Mouse (Mus musculus) CH12.LX (cell line): Measurements from ENCODE around the gene Mboat1. TPM values are rescaled to one million over a fixed set of nuclear protein-coding genes. Genes with fewer than 3 reads are reported as not detected.

Source experiments
- DNase-seq: peaks from one replicate; pipeline ENCODE4 v3.0.0-alpha.2; 2013; ENCODE audit errors: extremely low read depth
- H3K27ac ChIP-seq: 2 replicates; pipeline ENCODE4 v1.5.1; 2012; ENCODE audit warnings: low read depth, mild to moderate bottlenecking, control low read depth, moderate library complexity; ENCODE audit not compliant: insufficient read depth
- H3K27me3 ChIP-seq: replicated peaks from 2 replicates; pipeline ENCODE3; 2012; ENCODE audit warnings: inconsistent platforms
- H3K36me3 ChIP-seq, 2 experiments: replicated peaks in 1 of 2; 2 replicates each; pipeline versions ENCODE3 to v1.6.1; 2012; ENCODE audit warnings: inconsistent platforms in 1 of 2, low read length in 1 of 2, mild to moderate bottlenecking in 1 of 2, mixed read lengths in 1 of 2, moderate library complexity in 1 of 2; ENCODE audit not compliant: control insufficient read depth in 1 of 2, insufficient read depth in 1 of 2
- H3K4me1 ChIP-seq, 2 experiments: 2 replicates each; pipeline ENCODE4 v1.6.1; 2012; ENCODE audit warnings: inconsistent platforms in 1 of 2, moderate library complexity in 1 of 2; ENCODE audit not compliant: insufficient read depth in 2 of 2, control insufficient read depth in 1 of 2
- H3K4me2 ChIP-seq: 2 replicates; pipeline ENCODE4 v1.6.1; 2012; ENCODE audit warnings: low read depth, mild to moderate bottlenecking, control low read depth; ENCODE audit not compliant: poor library complexity, insufficient read depth, severe bottlenecking
- H3K4me3 ChIP-seq, 3 experiments: fragments of 150-350 bp in 1 of 3; sonication (generic) in 1 of 3; replicated peaks in 1 of 3; 2 replicates each; pipeline versions ENCODE3 to v1.5.1; 2011 to 2012; ENCODE audit warnings: low read depth in 2 of 3, low read length in 2 of 3, mild to moderate bottlenecking in 2 of 3, moderate library complexity in 2 of 3, control low read depth in 1 of 3, improper control_type of control experiment in 1 of 3, inconsistent platforms in 1 of 3, mixed read lengths in 1 of 3; ENCODE audit not compliant: poor library complexity in 1 of 3
- H3K79me2 ChIP-seq: replicated peaks from 2 replicates; pipeline ENCODE4 v1.6.1; 2012; ENCODE audit warnings: mild to moderate bottlenecking, moderate library complexity; ENCODE audit not compliant: control insufficient read depth, poor library complexity, insufficient read depth, severe bottlenecking; ENCODE audit errors: extremely low read depth
- H3K9ac ChIP-seq: 2 replicates; pipeline ENCODE4 v1.6.1; 2012; ENCODE audit warnings: low read depth, mild to moderate bottlenecking, control low read depth, moderate library complexity; ENCODE audit not compliant: insufficient read depth
- H3K9me3 ChIP-seq: replicated peaks from 2 replicates; pipeline ENCODE3; 2012; ENCODE audit warnings: low read length, inconsistent platforms, mixed read lengths
- E2F4 ChIP-seq: IDR thresholded peaks from 2 replicates; pipeline ENCODE4 v1.6.1; 2011; ENCODE audit warnings: low read depth, low read length, improper control_type of control experiment; ENCODE audit not compliant: insufficient replicate concordance
- EP300 ChIP-seq: IDR thresholded peaks from 2 replicates; pipeline ENCODE4 v1.6.1; 2011; ENCODE audit warnings: low read length, improper control_type of control experiment
- ETS1 ChIP-seq: conservative IDR thresholded peaks from 2 replicates; pipeline ENCODE4 v1.6.1; 2012; ENCODE audit warnings: low read depth, mild to moderate bottlenecking, inconsistent platforms, low read length, improper control_type of control experiment, moderate library complexity
- IRF4 ChIP-seq: IDR thresholded peaks from 2 replicates; pipeline ENCODE4 v1.6.1; 2014; ENCODE audit warnings: low read depth, mild to moderate bottlenecking, inconsistent platforms, low read length, improper control_type of control experiment
- KAT2A ChIP-seq: IDR thresholded peaks from 2 replicates; pipeline ENCODE4 v1.6.1; 2012; ENCODE audit warnings: low read length, improper control_type of control experiment, inconsistent platforms; ENCODE audit not compliant: insufficient replicate concordance
- MAX ChIP-seq: IDR thresholded peaks from 2 replicates; pipeline ENCODE4 v1.6.1; 2011; ENCODE audit warnings: low read length, improper control_type of control experiment
- MEF2A ChIP-seq: IDR thresholded peaks from 2 replicates; pipeline ENCODE4 v1.6.1; 2014; ENCODE audit warnings: low read depth, mild to moderate bottlenecking, inconsistent platforms, low read length, improper control_type of control experiment, borderline replicate concordance
- MXI1 ChIP-seq: IDR thresholded peaks from 2 replicates; pipeline ENCODE4 v1.6.1; 2011; ENCODE audit warnings: mild to moderate bottlenecking, low read depth, low read length, improper control_type of control experiment
- NRF1 ChIP-seq: IDR thresholded peaks from 2 replicates; pipeline ENCODE4 v1.6.1; 2014; ENCODE audit warnings: low read depth, mild to moderate bottlenecking, inconsistent platforms, low read length, improper control_type of control experiment, moderate library complexity
- PAX5 ChIP-seq: IDR thresholded peaks from 2 replicates; pipeline ENCODE4 v1.6.1; 2012; ENCODE audit warnings: low read length, inconsistent platforms, mixed read lengths
- POLR2A ChIP-seq: IDR thresholded peaks from 2 replicates; pipeline ENCODE4 v1.6.1; 2011; ENCODE audit warnings: low read depth, mild to moderate bottlenecking, improper control_type of control experiment, low read length
- POLR2AphosphoS2 ChIP-seq: IDR thresholded peaks from 2 replicates; pipeline ENCODE4 v1.6.1; 2011; ENCODE audit warnings: low read depth, low read length, improper control_type of control experiment
- SIN3A ChIP-seq: IDR thresholded peaks from 2 replicates; pipeline ENCODE4 v1.6.1; 2012; ENCODE audit warnings: low read length, improper control_type of control experiment, inconsistent platforms
- SMC3 ChIP-seq: IDR thresholded peaks from 2 replicates; pipeline ENCODE4 v1.6.1; 2011; ENCODE audit warnings: low read depth, low read length, improper control_type of control experiment
- TBP ChIP-seq: conservative IDR thresholded peaks from 2 replicates; pipeline ENCODE4 v1.6.1; 2011; ENCODE audit warnings: low read depth, low read length, improper control_type of control experiment
- USF1 ChIP-seq: IDR thresholded peaks from 2 replicates; pipeline ENCODE4 v1.6.1; 2014; ENCODE audit warnings: low read depth, mild to moderate bottlenecking, inconsistent platforms, low read length, improper control_type of control experiment
- ZC3H11A ChIP-seq: IDR thresholded peaks from 2 replicates; pipeline ENCODE4 v1.6.1; 2012; ENCODE audit warnings: low read depth, mild to moderate bottlenecking, inconsistent platforms, low read length, improper control_type of control experiment
- ZMIZ1 ChIP-seq: IDR thresholded peaks from 2 replicates; pipeline ENCODE4 v1.6.1; 2012; ENCODE audit warnings: low read depth, mild to moderate bottlenecking, inconsistent platforms, low read length, improper control_type of control experiment
- dilution Hi-C: fragments of 300-500 bp; cut with MboI; formaldehyde crosslinking; loops from 2 replicates; pipeline ENCODE4 v1.14.3; 2020; ENCODE audit warnings: low sequenced_read_pairs; ENCODE audit not compliant: extremely low pct_unique_long_range_greater_than_20kb, extremely low pct_ligation_motif_present
- in situ Hi-C: fragments of 300-500 bp; cut with MboI; formaldehyde crosslinking; loops from 3 replicates; pipeline ENCODE4 v1.14.3; 2019; ENCODE audit warnings: low sequenced_read_pairs, low pct_ligation_motif_present, low pct_unique_long_range_greater_than_20kb, mixed read lengths
- polyA plus RNA-seq: library from polyadenylated mRNA; unstranded; fragments of >175 nt; gene quantifications from 2 replicates; pipeline ENCODE4 v1.2.1, GENCODE M21; 2012; ENCODE audit warnings: low read depth; ENCODE audit not compliant: insufficient read length
- total RNA-seq, 2 experiments: library from RNA; depleted of rRNA; stranded (reverse); fragments of 300-350 nt in 1 of 2; fragments of >200 nt in 1 of 2; gene quantifications; 2 replicates each; pipeline ENCODE4 v1.2.3; 2012 to 2014

Gene Mboat1
- total and polyA plus RNA-seq, 3 experiments: 0.53 to 3.3 (median 0.63) TPM

GRCm38 (mm10) chr13:30251431-30251830, 115.1 kb downstream of the Mboat1 start:
- no peaks in the 10 kb centered on the region for H3K36me3 ChIP-seq
- H3K4me1 ChIP-seq: no peaks in the 10 kb centered on the region
- H3K27me3 ChIP-seq: no peaks in the 10 kb centered on the region
- no peak for DNase-seq
- no peaks in the 10 kb centered on the region for H3K9me3 ChIP-seq
- dilution Hi-C loops (no loop called here), in situ Hi-C loops (loop anchor here (10.0 kb wide), 2 partner anchors 147 to 397 kb away; partner anchors contain the start of gene Cdkal1)
- no peak overlapping the region for H3K4me3 ChIP-seq
- H3K4me2 ChIP-seq: no peak overlapping the region
- H3K27ac ChIP-seq: no peak overlapping the region
- TF ChIP-seq NRF1 (no peak), TBP (no peak), IRF4 (no peak), POLR2A (no peak), EP300 (no peak), ZMIZ1 (no peak), MXI1 (no peak), POLR2AphosphoS2 (no peak), KAT2A (no peak), MAX (no peak), PAX5 (no peak), MEF2A (no peak), E2F4 (no peak)
- TF ChIP-seq, all 38 proteins: peak for 0
- Histone ChIP-seq H3K9ac (no peak overlapping the region), H3K79me2 (no peaks in the 10 kb centered on the region)

- no peak overlapping the region for H3K4me3 ChIP-seq
- in situ Hi-C loops: loop anchor here (10.0 kb wide), 2 partner anchors 148 to 398 kb away; partner anchors contain the start of gene Cdkal1
- TF ChIP-seq E2F4 (no peak), SMC3 (no peak), USF1 (no peak), ZC3H11A (no peak), NRF1 (no peak), ETS1 (no peak), SIN3A (no peak)
- H3K27me3 ChIP-seq: no peaks in the 10 kb centered on the region
- H3K27ac ChIP-seq: no peak overlapping the region
- no peak for DNase-seq
- no peaks in the 10 kb centered on the region for H3K9me3 ChIP-seq
- H3K4me1 ChIP-seq: no peaks in the 10 kb centered on the region
- no peak overlapping the region for H3K9ac ChIP-seq
- no peaks in the 10 kb centered on the region for H3K79me2 ChIP-seq
- H3K36me3 ChIP-seq: no peaks in the 10 kb centered on the region
- H3K4me2 ChIP-seq: no peak overlapping the region
- dilution Hi-C loops: no loop called here
These were observed 116.4 kb downstream of the Mboat1 start for GRCm38 (mm10) chr13:30252692-30253091.
